Mouse (Mus musculus) central nervous system, embryonic 14 days (tissue): Measurements from ENCODE around the gene Upf2. TPM values are rescaled to one million over a fixed set of nuclear protein-coding genes. Genes with fewer than 3 reads are reported as not detected.

Experiments
- polyA plus RNA-seq: library from polyadenylated mRNA; depleted of rRNA; stranded (reverse); fragments of >200 nt; gene quantifications from 2 replicates; pipeline ENCODE4 v1.2.3, GENCODE M21; 2012; rRNA removed

Upf2 gene
- polyA plus RNA-seq: 16.5 and 17.1 TPM in 2 replicates

GRCm38 (mm10) chr2:5950766-5951595 is at the start of gene Upf2:
TSS of gene Upf2 (plus strand) at chr2:5951469.

DNA sequence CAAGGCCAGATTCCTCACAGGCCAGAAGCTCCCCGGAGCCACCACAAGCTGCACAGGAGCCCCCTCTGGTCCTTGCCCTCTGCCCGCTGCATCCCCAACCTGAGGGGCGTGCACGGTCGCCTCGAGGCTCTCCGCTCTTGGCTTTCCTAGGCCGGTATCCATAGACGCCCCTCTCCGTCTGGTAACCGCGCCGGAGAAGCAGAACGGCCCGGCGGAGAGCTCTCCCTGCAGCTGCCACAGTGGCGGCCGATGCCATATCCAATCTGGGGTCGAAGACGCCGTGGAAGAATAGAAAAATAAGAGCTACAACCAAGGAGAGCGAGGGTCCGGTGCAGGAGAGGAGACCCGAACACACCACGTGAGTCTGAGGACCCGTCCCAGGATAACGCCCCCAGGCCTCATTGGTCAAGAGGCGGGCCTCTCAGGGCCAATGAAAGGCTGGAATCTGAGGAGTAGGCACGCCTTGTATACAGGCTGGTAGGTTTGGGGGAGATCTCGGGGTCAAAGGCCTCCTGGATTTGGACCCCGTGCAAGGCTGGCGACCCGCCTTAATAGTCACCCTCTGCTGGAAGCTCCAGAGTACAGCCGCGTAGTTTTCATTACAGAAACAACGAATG is 8.7 kb upstream of the Upf2 start, which contains the start of gene Dhtkd1:
TSS of gene Dhtkd1 (minus strand) at position 377 of the 617 bp plus-strand sequence.

Other genes starting within 250 kb of the Upf2 start
- gene Camk1d, start 237.0 kb upstream of the Upf2 start, polyA plus RNA-seq: 5.8 and 6.2 TPM in 2 replicates
- gene Nudt5, start 106.5 kb upstream of the Upf2 start, polyA plus RNA-seq: 19.4 and 21.0 TPM in 2 replicates
- gene Cdc123, start 106.3 kb upstream of the Upf2 start, polyA plus RNA-seq: 174 and 182 TPM in 2 replicates
- gene Gm13199, start 88.5 kb upstream of the Upf2 start, polyA plus RNA-seq: 8.0 and 10.4 TPM in 2 replicates
- 158 and 177 TPM in 2 replicates for gene Sec61a2, start 56.0 kb upstream of the Upf2 start, polyA plus RNA-seq
- gene Dhtkd1, start 8.7 kb upstream of the Upf2 start, polyA plus RNA-seq: 14.6 and 15.1 TPM in 2 replicates
- 2.5 and 3.8 TPM in 2 replicates for gene Proser2, start 178.7 kb downstream of the Upf2 start, polyA plus RNA-seq